In the genomic region with DNA sequence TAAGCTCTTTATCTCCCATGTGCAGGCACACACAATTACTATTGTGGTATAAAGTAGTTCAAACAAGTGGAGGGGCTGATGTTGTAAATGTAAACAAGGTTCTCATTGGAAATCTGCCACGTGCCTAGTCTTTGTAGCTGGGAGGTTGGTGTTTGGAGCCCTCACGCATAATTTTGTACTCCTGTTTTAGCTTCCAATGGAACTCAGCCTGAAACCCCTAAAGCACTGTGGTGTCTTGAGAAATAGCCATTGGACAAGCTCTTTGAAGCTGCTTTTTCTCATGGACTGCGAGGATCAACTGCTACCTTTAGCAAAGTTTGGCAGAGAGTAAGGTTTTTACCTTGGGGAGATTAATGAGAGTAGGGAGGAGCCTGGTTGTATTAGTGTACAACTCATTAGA, we compare ENCODE assay signal across 28 mouse cellular contexts. TPM values are rescaled to one million over a fixed set of nuclear protein-coding genes. Genes with fewer than 3 reads are reported as not detected.
"Had no signal": no experiment of that assay in that cellular context is flagged by ENCODE, and none has a peak within 500 bp of the region (broad histone marks: within the 10 kb centered on the region; RNA-seq: fewer than 3 reads in every experiment).

No protein-coding gene starts in this region.

- H3K9me3 ChIP-seq: heart, embryonic 10.5 days; heart, embryonic 12.5 days; hindbrain, embryonic 10.5 days; hindbrain, embryonic 12.5 days; intestine, embryonic 15.5 days; kidney, embryonic 15.5 days; limb, embryonic 12.5 days; liver, embryonic 13.5 days; liver, embryonic 15.5 days had no signal

- H3K36me3 ChIP-seq: heart, embryonic 10.5 days; heart, embryonic 12.5 days; hindbrain, embryonic 10.5 days; hindbrain, embryonic 12.5 days; intestine, embryonic 15.5 days; kidney, embryonic 15.5 days; limb, embryonic 12.5 days; liver, embryonic 13.5 days; liver, embryonic 15.5 days had no signal

- H3K4me3 ChIP-seq: heart, embryonic 10.5 days; heart, embryonic 12.5 days; hindbrain, embryonic 10.5 days; hindbrain, embryonic 12.5 days; intestine, embryonic 15.5 days; kidney, embryonic 15.5 days; left cerebral cortex, adult 2 months; limb, embryonic 12.5 days; liver, embryonic 13.5 days; liver, embryonic 15.5 days had no signal

- H3K27me3 ChIP-seq: heart, embryonic 12.5 days; hindbrain, embryonic 12.5 days; intestine, embryonic 15.5 days; kidney, embryonic 15.5 days; limb, embryonic 12.5 days; liver, embryonic 13.5 days; liver, embryonic 15.5 days had no signal

- ATAC-seq: hindbrain, embryonic 16.5 days; inflammation-experienced regulatory T-cells, adult 6 months; intestine, embryonic 15.5 days; intestine, postnatal 0 days had no signal

- H3K4me2 ChIP-seq: heart, embryonic 12.5 days; hindbrain, embryonic 12.5 days; hindbrain, embryonic 14.5 days; intestine, embryonic 15.5 days; kidney, embryonic 15.5 days; limb, embryonic 12.5 days; liver, embryonic 11.5 days; liver, embryonic 13.5 days; liver, embryonic 15.5 days had no signal

- DNase-seq: gastrocnemius, postnatal 14 days; gastrocnemius, postnatal 36 days; heart, adult 18-20 months; heart, postnatal 10 days; heart, postnatal 4 days; kidney, adult 18-20 months; kidney, adult 8-10 months; kidney, postnatal 14 days; kidney, postnatal 36 days; layer of hippocampus, adult 9-11 months; liver; liver, embryonic 13.5 days had no signal

- H3K9ac ChIP-seq: heart, embryonic 12.5 days; hindbrain, embryonic 12.5 days; hindbrain, embryonic 14.5 days; intestine, embryonic 15.5 days; kidney, embryonic 15.5 days; limb, embryonic 12.5 days; liver, embryonic 13.5 days; liver, embryonic 15.5 days had no signal

- H3K4me1 ChIP-seq: heart, embryonic 10.5 days; heart, embryonic 12.5 days; hindbrain, embryonic 10.5 days; hindbrain, embryonic 12.5 days; intestine, embryonic 15.5 days; kidney, embryonic 15.5 days; limb, embryonic 12.5 days; liver, embryonic 13.5 days; liver, embryonic 15.5 days had no signal

- H3K27ac ChIP-seq: heart, embryonic 10.5 days; hindbrain, embryonic 10.5 days; hindbrain, embryonic 12.5 days; hindbrain, embryonic 14.5 days; intestine, embryonic 15.5 days; kidney, embryonic 15.5 days; kidney, postnatal 0 days; left cerebral cortex, adult 2 months; limb, embryonic 12.5 days; liver, embryonic 13.5 days; liver, embryonic 15.5 days had no signal

RNA-seq across cellular contexts. Expression of gene Stac, which starts 24.3 kb away (rescaled TPM):
- total RNA-seq: granulocyte monocyte progenitor cell, adult 5-6 weeks had no signal
- polyA plus RNA-seq: inflammation-experienced regulatory T-cells, adult 6 months had no signal
